Mouse (Mus musculus) lung, adult 2 months (tissue): Measurements from ENCODE around the gene Hic1.

ENCODE experiments used
- CTCF ChIP-seq: fragments of 200-500 bp; IDR thresholded peaks from 2 replicates; pipeline ENCODE4 v1.5.1; 2011; ENCODE audit warnings: mild to moderate bottlenecking, low read length, control low read depth; ENCODE audit not compliant: insufficient read depth
- POLR2A ChIP-seq: fragments of 200-500 bp; IDR thresholded peaks from 2 replicates; pipeline ENCODE4 v1.6.1; 2011; ENCODE audit warnings: low read depth, mild to moderate bottlenecking, control low read depth, low read length, borderline replicate concordance; ENCODE audit errors: extremely low read depth

DNA sequence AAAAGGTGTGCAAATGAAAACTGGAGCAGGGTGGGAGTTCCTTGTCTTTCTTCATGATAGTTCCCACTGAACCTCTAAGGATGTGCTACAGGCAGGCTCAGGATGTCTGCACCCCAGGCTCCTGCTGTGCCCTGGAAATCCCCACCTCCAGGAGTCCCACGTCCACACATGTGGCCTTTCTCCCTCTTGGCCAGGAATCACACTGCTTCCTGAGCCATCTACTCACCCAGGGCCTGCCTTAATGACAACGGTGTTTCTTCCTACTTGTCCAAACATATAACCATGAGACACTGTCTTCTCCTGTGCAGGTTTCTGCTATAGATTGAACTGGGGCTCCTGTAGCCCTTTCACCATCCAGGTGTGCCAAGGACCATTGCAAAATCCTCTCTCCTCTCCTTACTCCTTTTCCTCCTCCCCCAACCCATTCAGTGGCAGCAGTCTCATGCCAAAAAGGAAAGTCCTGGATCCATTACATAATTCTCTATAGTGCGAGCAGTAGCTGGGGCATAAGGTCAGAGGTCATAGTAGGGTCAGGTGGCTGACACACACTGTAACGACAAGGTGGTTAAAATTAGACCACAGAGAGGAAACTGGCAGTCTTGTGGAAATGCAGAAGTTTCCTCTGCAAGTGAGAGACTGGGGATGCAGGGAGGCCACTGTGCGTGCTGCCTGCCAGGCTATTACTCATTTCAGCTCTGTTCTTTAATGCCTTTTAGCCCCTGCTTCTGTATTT is 32.5 kb downstream of the Hic1 start:
- TF ChIP-seq CTCF (no peak), POLR2A (no peak)
